Mouse (Mus musculus) lung, postnatal 25 days (tissue): ENCODE measurements around the gene Csmd2.

ENCODE experiments used
- DNase-seq: peaks from one replicate; pipeline ENCODE4 v3.0.0; 2022; ENCODE audit warnings: low spot score

Csmd2 gene

GRCm38 (mm10) chr4:128419988-128420617, 432.4 kb downstream of the Csmd2 start:
- no peak for DNase-seq

GRCm38 (mm10) chr4:128422486-128422885, 434.8 kb downstream of the Csmd2 start:
- DNase-seq = peak; percentile 48

- DNase-seq = no peak
Observed at GRCm38 (mm10) chr4:128425339-128425738, 437.7 kb downstream of the Csmd2 start.

GRCm38 (mm10) chr4:128427261-128428030, 439.8 kb downstream of the Csmd2 start:
- peak; percentile 84 for DNase-seq

- peak; percentile 39 for DNase-seq
Observed at GRCm38 (mm10) chr4:128428303-128429107, 440.8 kb downstream of the Csmd2 start.

- DNase-seq = no peak
Observed at GRCm38 (mm10) chr4:128429591-128429990, 441.9 kb downstream of the Csmd2 start.

GRCm38 (mm10) chr4:128440550-128440949, 452.9 kb downstream of the Csmd2 start:
- no peak for DNase-seq

- no peak for DNase-seq
Observed at GRCm38 (mm10) chr4:128441228-128441627, 453.6 kb downstream of the Csmd2 start.

- no peak for DNase-seq
Observed at GRCm38 (mm10) chr4:128442791-128443190, 455.1 kb downstream of the Csmd2 start.

GRCm38 (mm10) chr4:128445514-128446260, 458.0 kb downstream of the Csmd2 start:
- no peak for DNase-seq

GRCm38 (mm10) chr4:128448831-128449431, 461.3 kb downstream of the Csmd2 start:
- DNase-seq = no peak

GRCm38 (mm10) chr4:128450137-128450536, 462.5 kb downstream of the Csmd2 start:
- no peak for DNase-seq

GRCm38 (mm10) chr4:128450974-128451373, 463.3 kb downstream of the Csmd2 start:
- peak; percentile 80 for DNase-seq

GRCm38 (mm10) chr4:128451383-128451794, 463.7 kb downstream of the Csmd2 start:
- no peak for DNase-seq

- no peak for DNase-seq
Observed at GRCm38 (mm10) chr4:128466708-128467107, 479.1 kb downstream of the Csmd2 start.

- DNase-seq = no peak
Observed at GRCm38 (mm10) chr4:128468040-128468439, 480.4 kb downstream of the Csmd2 start.

GRCm38 (mm10) chr4:128476249-128476648, 488.6 kb downstream of the Csmd2 start:
- DNase-seq = no peak

GRCm38 (mm10) chr4:128483891-128484290, 496.2 kb downstream of the Csmd2 start:
- no peak for DNase-seq

GRCm38 (mm10) chr4:128484679-128485078, 497.0 kb downstream of the Csmd2 start:
- no peak for DNase-seq

- DNase-seq = no peak
Observed at GRCm38 (mm10) chr4:128489521-128490100, 502.0 kb downstream of the Csmd2 start.

GRCm38 (mm10) chr4:128492055-128492454, 504.4 kb downstream of the Csmd2 start:
- no peak for DNase-seq
